Mouse (Mus musculus) left cerebral cortex, adult 8-10 months (tissue): Measurements from ENCODE around the gene Cd2bp2. TPM values are rescaled to one million over a fixed set of nuclear protein-coding genes. Genes with fewer than 3 reads are reported as not detected.

Experiments
- DNase-seq, 2 experiments: peaks; one replicate each; pipeline ENCODE4 v3.0.0; 2022; ENCODE audit warnings: low spot score in 2 of 2
- total RNA-seq, 4 experiments: library from RNA; stranded (reverse); gene quantifications; 2 replicates each; pipeline ENCODE4 v1.2.4; 2022

Cd2bp2 gene
- total RNA-seq, 4 experiments from 2014 or later = 89.7 to 111 (median 98.2) TPM

DNA sequence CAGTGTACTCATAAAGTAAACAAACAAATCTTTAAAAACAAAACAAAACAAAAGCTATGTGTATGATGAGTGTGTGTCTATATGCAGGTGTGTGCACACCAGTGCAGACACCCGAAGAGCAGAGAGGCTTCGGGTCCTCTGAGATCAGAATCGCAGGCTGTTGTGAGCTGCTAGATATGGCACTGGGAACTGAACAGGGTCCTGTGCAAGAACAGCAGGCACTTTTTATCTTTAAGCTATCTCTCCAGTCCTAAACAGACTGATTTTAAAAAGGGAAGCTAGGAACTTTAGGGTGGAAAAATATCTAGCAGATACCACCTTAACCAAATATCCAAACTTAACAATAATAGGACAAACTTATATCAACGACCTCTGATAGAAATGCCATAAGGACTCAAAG, 53.2 kb downstream of the Cd2bp2 start:
- DNase-seq = no peak

DNA sequence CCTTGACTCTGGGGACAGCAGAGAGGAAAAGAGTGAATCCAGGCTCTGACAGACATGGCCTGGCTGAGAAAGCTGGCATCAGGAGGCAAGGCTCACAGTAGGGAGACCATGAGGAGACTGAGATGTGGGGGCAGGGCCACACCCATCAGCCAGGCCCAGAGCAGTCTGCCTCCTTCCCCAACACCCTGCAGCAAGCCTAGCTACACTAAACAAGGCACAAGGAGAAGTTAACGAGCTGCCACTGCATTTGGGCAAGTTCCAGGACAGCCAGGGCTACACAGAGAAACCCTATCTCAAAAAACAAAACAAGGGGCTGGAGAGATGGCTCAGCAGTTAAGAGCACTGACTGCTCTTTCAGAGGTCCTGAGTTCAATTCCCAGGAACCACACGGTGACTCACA, 53.6 kb downstream of the Cd2bp2 start:
- no peak for DNase-seq

Other genes with a start within 250 kb of the Cd2bp2 start
- gene Asphd1, start 246.5 kb downstream of the Cd2bp2 start, total RNA-seq = 10 to 100 TPM; 44.4 to 53.4 (median 50.5) TPM
- gene Sez6l2, start 245.5 kb downstream of the Cd2bp2 start, total RNA-seq = 100 to 1,000 TPM; 419 to 434 (median 424) TPM
- 100 to 1,000 TPM; 175 to 183 (median 179) TPM for gene Cdipt, start 220.1 kb downstream of the Cd2bp2 start, total RNA-seq
- gene Cdiptos, start 220.0 kb downstream of the Cd2bp2 start, total RNA-seq = under 1 TPM in 1 of 4 experiments, not detected in 3; 0.61 TPM
- 10 to 100 TPM; 10.9 to 12.6 (median 12.0) TPM for gene Mvp, start 181.4 kb downstream of the Cd2bp2 start, total RNA-seq
- gene Pagr1b, start 179.6 kb downstream of the Cd2bp2 start, total RNA-seq = 1 to 10 TPM in 1 of 4 experiments, not detected in 3; 2.5 TPM
- gene Pagr1a, start 178.7 kb downstream of the Cd2bp2 start, total RNA-seq = 10 to 100 TPM; 13.2 to 34.8 (median 28.4) TPM
- gene Gm42742, start 175.0 kb downstream of the Cd2bp2 start, total RNA-seq = 10 to 100 TPM; 35.5 to 49.5 (median 45.3) TPM
- 100 to 1,000 TPM; 191 to 225 (median 213) TPM for gene Prrt2, start 174.8 kb downstream of the Cd2bp2 start, total RNA-seq
- gene Maz, start 169.0 kb downstream of the Cd2bp2 start, total RNA-seq = 100 to 1,000 TPM; 167 to 197 (median 191) TPM
- gene Kif22, start 153.6 kb downstream of the Cd2bp2 start, total RNA-seq = 1 to 10 TPM; 2.3 to 7.1 (median 5.3) TPM
- gene Zg16, start 108.7 kb downstream of the Cd2bp2 start, total RNA-seq = not detected
- gene AI467606, start 104.7 kb downstream of the Cd2bp2 start, total RNA-seq = 1 to 10 TPM in 3 of 4 experiments, under 1 TPM in 1; 0.97 to 2.6 (median 1.7) TPM
- under 1 TPM in 3 of 4 experiments, not detected in 1; 0.19 to 0.50 (median 0.28) TPM for gene Qprt, start 73.8 kb downstream of the Cd2bp2 start, total RNA-seq
- under 1 TPM in 3 of 4 experiments, not detected in 1; 0.09 to 0.30 (median 0.13) TPM for gene Spn, start 58.2 kb downstream of the Cd2bp2 start, total RNA-seq
- 100 to 1,000 TPM in 2 of 4 experiments, 10 to 100 TPM in 2; 89.4 to 105 (median 96.9) TPM for gene Tbc1d10b, start 12.4 kb upstream of the Cd2bp2 start, total RNA-seq
- 10 to 100 TPM in 2 of 4 experiments, 1 to 10 TPM in 2; 1.9 to 21.6 (median 9.2) TPM for gene Mylpf, start 12.8 kb upstream of the Cd2bp2 start, total RNA-seq
- 10 to 100 TPM; 18.2 to 21.2 (median 21.0) TPM for gene Zfp553, start 37.0 kb upstream of the Cd2bp2 start, total RNA-seq
- gene Sept1, start 37.1 kb upstream of the Cd2bp2 start, total RNA-seq = 1 to 10 TPM; 3.1 to 7.1 (median 5.4) TPM
- gene Zfp771, start 48.2 kb upstream of the Cd2bp2 start, total RNA-seq = 10 to 100 TPM; 49.5 to 55.5 (median 53.6) TPM
- 10 to 100 TPM; 24.3 to 28.3 (median 26.0) TPM for gene Dctpp1, start 64.7 kb upstream of the Cd2bp2 start, total RNA-seq
- gene Sephs2, start 78.0 kb upstream of the Cd2bp2 start, total RNA-seq = 10 to 100 TPM; 36.1 to 40.8 (median 38.1) TPM
- gene Itgal, start 100.2 kb upstream of the Cd2bp2 start, total RNA-seq = under 1 TPM; 0.44 to 0.91 (median 0.83) TPM
- gene Zfp768, start 149.5 kb upstream of the Cd2bp2 start, total RNA-seq = 10 to 100 TPM; 14.1 to 15.7 (median 15.2) TPM
- 1 to 10 TPM; 6.6 to 8.8 (median 8.1) TPM for gene Zfp747, start 180.0 kb upstream of the Cd2bp2 start, total RNA-seq
- 1 to 10 TPM; 3.1 to 5.3 (median 4.2) TPM for gene 9130019O22Rik, start 191.1 kb upstream of the Cd2bp2 start, total RNA-seq
- 10 to 100 TPM in 1 of 4 experiments, 1 to 10 TPM in 3; 6.5 to 10.3 (median 8.0) TPM for gene E430018J23Rik, start 197.6 kb upstream of the Cd2bp2 start, total RNA-seq
- gene Zfp764, start 210.8 kb upstream of the Cd2bp2 start, total RNA-seq = 1 to 10 TPM; 6.1 to 6.7 (median 6.6) TPM
- 10 to 100 TPM; 13.3 to 18.0 (median 16.5) TPM for gene Zfp688, start 226.0 kb upstream of the Cd2bp2 start, total RNA-seq